Mouse (Mus musculus) forebrain, embryonic 11.5 days (tissue): ENCODE results near the gene Gjb1. TPM values are rescaled to one million over a fixed set of nuclear protein-coding genes. Genes with fewer than 3 reads are reported as not detected.
A peak's percentile ranks its signal among the peaks of the same experiment; 100 is the strongest.
"Not testable (repeated sequence)": the region's sequence is repeated elsewhere in the genome, so short reads cannot be mapped to it uniquely, and the experiment has no call there.

Source experiments
- ATAC-seq: fragments of 200-750 bp; cut with Nextera tagmentation; replicated peaks from 2 replicates; pipeline ENCODE4 v1.8.0; 2017; ENCODE audit warnings: moderate TSS enrichment; ENCODE audit not compliant: low FRiP score
- DNase-seq: peaks from one replicate; pipeline ENCODE4 v3.0.0-alpha.2; 2017; ENCODE audit warnings: low spot score
- H3K27ac ChIP-seq: fragments of 300-500 bp; sonication (generic); 2 replicates; pipeline ENCODE4 v1.5.1; 2014; ENCODE audit warnings: low read depth, low read length
- H3K27me3 ChIP-seq: fragments of 300-500 bp; sonication (generic); 2 replicates; pipeline ENCODE4 v1.6.1; 2014; ENCODE audit warnings: mild to moderate bottlenecking, low read length, mixed read lengths; ENCODE audit not compliant: control insufficient read depth, insufficient read depth
- H3K36me3 ChIP-seq: fragments of 300-500 bp; sonication (generic); 2 replicates; pipeline ENCODE4 v1.6.1; 2014; ENCODE audit warnings: mild to moderate bottlenecking, low read length, moderate library complexity, mixed read lengths; ENCODE audit not compliant: control insufficient read depth, insufficient read depth
- H3K4me1 ChIP-seq: fragments of 300-500 bp; sonication (generic); replicated peaks from 2 replicates; pipeline ENCODE4 v1.6.1; 2014; ENCODE audit warnings: low read length, mixed read lengths; ENCODE audit not compliant: control insufficient read depth, insufficient read depth
- H3K4me2 ChIP-seq: fragments of 300-500 bp; sonication (generic); 2 replicates; pipeline ENCODE4 v1.6.1; 2014; ENCODE audit warnings: low read depth, mild to moderate bottlenecking, low read length, moderate library complexity, mixed read lengths; ENCODE audit not compliant: severe bottlenecking
- H3K4me3 ChIP-seq: fragments of 300-500 bp; sonication (generic); 2 replicates; pipeline ENCODE4 v1.5.1; 2014; ENCODE audit warnings: low read depth, low read length
- H3K9ac ChIP-seq: fragments of 300-500 bp; sonication (generic); 2 replicates; pipeline ENCODE4 v1.6.1; 2014; ENCODE audit warnings: low read length
- H3K9me3 ChIP-seq: fragments of 300-500 bp; sonication (generic); 2 replicates; pipeline ENCODE4 v1.6.1; 2016; ENCODE audit warnings: low read length, mixed read lengths; ENCODE audit not compliant: control insufficient read depth
- WGBS: fragments of 180-500 bp; shearing (Covaris S2); extraction: QIAGEN DNeasy Blood & Tissue Kit; methylation state at CpG from one replicate; pipeline ENCODE4 v1.1.7; 2014; 5-methylcytosine and 5-hydroxymethylcytosine counted together
- polyA plus RNA-seq: library from polyadenylated mRNA; unstranded; fragments of >200 nt; fragmentation: Nextera tagmentation; extraction: Ambion mirVana; gene quantifications from 2 replicates; pipeline ENCODE4 v1.2.1, GENCODE M21; 2014

Gjb1 gene
- not detected in 2 replicates for polyA plus RNA-seq

DNA sequence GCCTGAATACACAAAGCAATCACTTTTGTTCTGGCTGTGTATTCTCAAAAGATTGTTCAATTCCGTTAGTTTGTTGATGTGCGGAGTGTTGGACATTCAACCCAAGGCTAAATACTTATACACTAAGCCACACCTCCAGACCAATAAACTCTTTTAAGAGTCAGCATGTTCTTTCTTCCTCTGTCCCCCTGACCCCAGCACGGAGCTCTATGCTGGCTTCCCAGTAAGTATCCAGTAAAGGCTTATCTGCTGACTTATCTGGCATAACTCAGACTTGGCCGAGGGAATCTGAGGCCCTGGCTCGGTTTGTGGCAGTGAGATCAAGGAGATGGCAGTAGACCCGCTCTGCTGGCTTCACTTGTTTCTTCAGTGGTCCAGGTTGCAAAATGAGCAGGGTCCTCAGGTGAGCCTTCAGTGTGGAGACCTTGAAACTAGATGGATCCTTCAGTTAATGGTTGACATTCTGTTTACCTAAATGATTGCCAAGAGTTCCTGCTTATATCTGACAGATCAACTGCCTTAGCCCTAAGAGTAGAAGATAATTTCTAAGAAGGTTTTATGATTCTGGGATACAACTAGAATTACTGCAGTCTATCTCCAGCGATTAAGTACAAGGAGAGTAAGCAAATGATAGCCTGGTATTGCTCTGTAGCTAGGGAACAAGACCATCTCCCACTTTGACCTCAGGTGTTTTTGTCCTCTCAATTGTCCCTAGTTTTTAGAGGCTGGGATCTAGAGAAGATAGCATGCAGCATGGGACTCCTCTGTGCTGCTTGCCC, at the start of gene Gjb1:
TSS of gene Gjb1 (plus strand) at position 189 of the 779 bp plus-strand sequence.
- no peaks in the 10 kb centered on the region for H3K4me1 ChIP-seq
- H3K4me3 ChIP-seq, result no peak within 1 kb of the TSS
- no peak for ATAC-seq
- no peak within 1 kb of the TSS for H3K9ac ChIP-seq
- no peak for DNase-seq
- H3K27ac ChIP-seq, result no peak within 1 kb of the TSS
- 82% methylated on average over 7 of the region's 7 CpGs for WGBS
- H3K9me3 ChIP-seq, result no peaks in the 10 kb centered on the region
- no peak within 1 kb of the TSS for H3K4me2 ChIP-seq
- H3K36me3 ChIP-seq, result no peaks in the 10 kb centered on the region
- H3K27me3 ChIP-seq, result peaks cover 2% of the 10 kb centered on the region; the same call in 1 of the 2 replicates

GRCm38 (mm10) chrX:101329372-101330028, 46.7 kb upstream of the Gjb1 start:
- Histone ChIP-seq H3K4me3 (no peak overlapping the region), H3K36me3 (no peaks in the 10 kb centered on the region), H3K9ac (0 out of 2 replicates have a peak overlapping the region, but pooled peaks have one; percentile 23), H3K9me3 (no peaks in the 10 kb centered on the region), H3K27me3 (no peaks in the 10 kb centered on the region), H3K4me1 (no peaks in the 10 kb centered on the region), H3K4me2 (no peak overlapping the region), H3K27ac (no peak overlapping the region)
- DNase-seq (peak; percentile 77), ATAC-seq (no peak)
- 22% methylated on average over 7 of the region's 10 CpGs for WGBS

DNA sequence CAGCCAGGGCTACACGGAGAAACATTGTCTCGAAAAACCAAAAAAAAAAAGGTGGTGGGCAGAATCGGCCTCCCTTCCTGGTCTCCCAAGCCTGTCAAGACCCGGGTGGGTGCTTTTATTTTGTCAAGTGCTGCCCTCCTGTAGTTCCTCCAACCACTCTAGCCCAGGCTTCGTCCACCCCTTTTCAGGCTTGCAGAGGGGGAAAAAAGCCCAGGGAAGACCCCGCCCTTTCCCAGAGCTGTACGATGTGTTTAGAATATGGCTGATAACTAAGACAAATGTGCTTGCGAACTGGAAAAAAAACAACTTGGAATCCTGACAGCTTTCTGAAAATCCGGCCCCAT, 44.2 kb upstream of the Gjb1 start:
- Histone ChIP-seq H3K9ac (peak overlapping the region; percentile 57), H3K27me3 (no peaks in the 10 kb centered on the region), H3K27ac (peak overlapping the region; percentile 84), H3K9me3 (no peaks in the 10 kb centered on the region), H3K4me3 (peak overlapping the region; percentile 17; the same call in 1 of the 2 replicates), H3K4me1 (no peaks in the 10 kb centered on the region), H3K4me2 (peak overlapping the region; percentile 48; the same call in 1 of the 2 replicates), H3K36me3 (no peaks in the 10 kb centered on the region)
- 44% methylated on average over 9 of the region's 9 CpGs for WGBS
- DNase-seq, result peak; percentile 51
- peak; percentile 33 for ATAC-seq

DNA sequence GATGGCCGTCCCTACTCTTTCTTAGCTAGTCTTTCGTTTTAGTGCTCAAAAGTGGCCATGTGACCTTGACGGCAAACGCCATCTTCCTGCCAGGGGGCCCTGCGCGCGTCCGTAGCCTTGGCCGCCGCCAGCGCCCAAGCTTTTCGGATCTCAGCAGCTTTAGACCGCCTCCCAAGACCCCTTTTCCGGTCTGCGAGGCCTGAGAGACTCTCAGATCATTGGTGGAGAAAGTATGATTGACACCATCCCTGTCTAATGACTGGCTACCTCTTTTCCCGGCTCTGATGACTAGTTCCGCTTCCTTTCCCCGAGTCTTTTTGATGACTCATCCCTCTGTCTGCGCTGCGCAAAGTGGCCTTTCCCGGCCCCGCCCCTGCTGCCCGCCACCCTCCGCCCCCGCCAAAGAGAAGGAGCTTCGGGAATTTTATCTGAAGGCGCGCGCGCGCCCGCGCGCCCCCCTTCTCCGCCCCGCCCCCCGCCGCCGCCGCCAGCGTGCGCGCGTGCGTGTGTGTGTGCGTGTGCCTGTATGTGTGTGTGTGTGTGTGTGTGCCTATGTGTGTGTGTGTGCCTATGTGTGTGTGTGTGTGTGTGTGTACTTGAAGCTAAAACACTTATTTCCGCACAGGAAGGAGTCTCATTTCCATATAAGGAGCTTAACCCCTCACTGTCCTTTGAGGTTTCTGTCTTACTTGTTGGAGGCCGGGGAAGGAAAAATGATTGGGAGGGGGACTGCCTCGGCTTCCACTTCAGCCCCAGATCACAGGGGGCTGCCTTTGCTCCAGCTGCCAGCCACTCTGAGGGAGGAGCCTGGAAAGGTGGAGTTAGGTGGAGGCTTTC, 43.6 kb upstream of the Gjb1 start:
- Histone ChIP-seq H3K4me2 (peak overlapping the region; percentile 48), H3K27me3 (no peaks in the 10 kb centered on the region), H3K27ac (peak overlapping the region; percentile 84), H3K9me3 (no peaks in the 10 kb centered on the region), H3K4me3 (peak overlapping the region; percentile 26), H3K9ac (peak overlapping the region; percentile 57), H3K36me3 (no peaks in the 10 kb centered on the region), H3K4me1 (no peaks in the 10 kb centered on the region)
- peak; percentile 95 for ATAC-seq
- WGBS, result 22% methylated on average over 38 of the region's 49 CpGs
- DNase-seq, result peak; percentile 90

DNA sequence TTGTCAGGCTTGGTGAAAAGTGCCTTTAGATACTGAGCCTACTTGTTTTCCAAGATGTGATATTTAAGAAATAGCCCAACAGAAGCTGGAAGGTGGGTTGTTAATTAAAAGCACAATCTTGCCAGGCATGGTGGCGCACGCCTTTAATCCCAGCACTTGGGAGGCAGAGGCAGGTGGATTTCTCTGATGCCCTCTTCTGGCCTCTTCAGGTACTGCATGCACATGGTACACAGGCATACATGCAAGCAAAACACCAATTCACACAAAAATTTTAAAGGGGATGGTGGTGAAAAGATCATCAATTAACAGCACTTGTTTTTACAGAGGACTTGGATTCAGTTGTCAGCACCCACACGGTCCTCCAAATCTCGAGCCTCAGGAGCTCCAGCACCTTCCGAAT, 41.6 kb upstream of the Gjb1 start:
- Histone ChIP-seq H3K9me3 (no peaks in the 10 kb centered on the region), H3K4me1 (no peaks in the 10 kb centered on the region), H3K36me3 (no peaks in the 10 kb centered on the region), H3K27ac (no peak overlapping the region), H3K9ac (no peak overlapping the region), H3K27me3 (no peaks in the 10 kb centered on the region), H3K4me2 (no peak overlapping the region), H3K4me3 (no peak overlapping the region)
- DNase-seq (peak; percentile 60), ATAC-seq (no peak)
- WGBS, result 93% methylated on average over 5 of the region's 5 CpGs

- Histone ChIP-seq H3K9me3 (no peaks in the 10 kb centered on the region), H3K4me2 (no peak overlapping the region), H3K4me1 (no peaks in the 10 kb centered on the region), H3K36me3 (no peaks in the 10 kb centered on the region), H3K9ac (no peak overlapping the region), H3K27me3 (peaks cover 2% of the 10 kb centered on the region; the same call in 1 of the 2 replicates), H3K27ac (no peak overlapping the region), H3K4me3 (no peak overlapping the region)
- no peak for DNase-seq
- 48% methylated on average over 4 of the region's 4 CpGs for WGBS
- no peak for ATAC-seq
Measured at GRCm38 (mm10) chrX:101338666-101339065, 37.5 kb upstream of the Gjb1 start.

DNA sequence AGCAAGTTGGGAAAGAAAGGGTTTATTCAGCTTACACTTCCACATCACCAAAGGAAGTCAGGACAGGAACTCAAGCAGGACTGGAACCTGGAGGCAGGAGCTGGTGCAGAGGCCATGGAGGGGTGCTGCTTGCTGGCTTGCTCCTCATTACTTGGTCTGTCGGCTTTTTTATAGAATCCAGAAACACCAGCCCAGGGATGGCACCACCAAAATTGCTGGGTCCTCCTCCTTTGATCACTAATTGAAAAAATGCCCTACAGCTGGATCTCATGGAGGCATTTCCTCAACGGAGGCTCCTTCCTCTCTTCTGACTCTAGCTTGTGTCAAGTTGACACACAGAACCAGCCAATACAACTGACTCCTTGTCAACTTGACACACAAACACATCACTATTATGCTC, 33.3 kb upstream of the Gjb1 start:
- H3K27me3 ChIP-seq, DNase-seq, H3K9ac ChIP-seq, H3K9me3 ChIP-seq, H3K4me2 ChIP-seq, H3K27ac ChIP-seq, ATAC-seq, H3K4me3 ChIP-seq, H3K36me3 ChIP-seq, H3K4me1 ChIP-seq: not testable (repeated sequence)
- 69% methylated on average over 2 of the region's 2 CpGs for WGBS

- no peak for DNase-seq
- Histone ChIP-seq H3K9me3 (no peaks in the 10 kb centered on the region), H3K27me3 (peaks cover under 1% of the 10 kb centered on the region; the same call in 1 of the 2 replicates), H3K4me3 (no peak overlapping the region), H3K36me3 (no peaks in the 10 kb centered on the region), H3K4me1 (no peaks in the 10 kb centered on the region), H3K27ac (no peak overlapping the region), H3K4me2 (no peak overlapping the region), H3K9ac (no peak overlapping the region)
- WGBS, result 87% methylated on average over 2 of the region's 2 CpGs
- no peak for ATAC-seq
Measured at GRCm38 (mm10) chrX:101345456-101345855, 30.7 kb upstream of the Gjb1 start.
